Comparison of ENCODE assay signal across 12 mouse cellular contexts in the genomic region with DNA sequence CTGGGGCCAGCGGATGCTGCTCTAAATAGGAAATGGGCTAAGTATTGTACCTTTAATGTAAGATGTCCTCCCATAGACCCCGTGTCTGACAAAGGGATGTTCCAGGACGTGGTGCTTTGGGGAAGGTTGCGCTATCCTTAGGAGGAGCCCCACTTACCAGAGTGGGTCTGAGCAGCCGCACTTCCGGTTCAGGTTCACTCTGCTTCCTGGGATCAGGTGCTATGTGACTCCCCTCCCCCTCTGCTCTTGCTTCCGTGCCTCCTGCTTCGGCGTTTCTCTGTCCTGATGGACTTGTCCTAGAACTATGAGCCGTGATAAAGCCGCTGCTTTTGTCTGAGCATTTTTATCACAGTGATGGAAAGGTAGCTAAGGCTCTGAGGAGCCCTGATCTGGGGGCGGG.
"Had no signal": no experiment of that assay in that cellular context is flagged by ENCODE, and none has a peak within 500 bp of the region (broad histone marks: within the 10 kb centered on the region; RNA-seq: fewer than 3 reads in every experiment).

No protein-coding gene starts in this region.

- H3K4me3 ChIP-seq: layer of hippocampus, adult 2 months; limb, embryonic 10.5 days; limb, embryonic 13.5 days; midbrain, embryonic 13.5 days had no signal

- DNase-seq: kidney, adult 9 months; layer of hippocampus, adult 9-11 months; liver, postnatal 0 days; lung, embryonic 14.5 days; thymus, adult 18-20 months had no signal

- H3K9me3 ChIP-seq: limb, embryonic 10.5 days; limb, embryonic 13.5 days; midbrain, embryonic 13.5 days had no signal

- H3K36me3 ChIP-seq: limb, embryonic 10.5 days; limb, embryonic 13.5 days; midbrain, embryonic 13.5 days had no signal

- H3K27ac ChIP-seq: layer of hippocampus, adult 2 months; limb, embryonic 10.5 days; limb, embryonic 13.5 days; liver, embryonic 14.5 days; macrophage; midbrain, embryonic 13.5 days; stomach, postnatal 0 days had no signal

- H3K27me3 ChIP-seq: limb, embryonic 13.5 days; midbrain, embryonic 13.5 days had no signal

- H3K9ac ChIP-seq: limb, embryonic 13.5 days; liver, embryonic 14.5 days; liver, postnatal 0 days; lung, embryonic 14.5 days; midbrain, embryonic 13.5 days had no signal

- H3K4me1 ChIP-seq: midbrain, embryonic 13.5 days had no signal
